Mouse (Mus musculus) left cerebral cortex, postnatal 14 days (tissue): ENCODE data around the gene Birc6. TPM values are rescaled to one million over a fixed set of nuclear protein-coding genes. Genes with fewer than 3 reads are reported as not detected.

Experiments
- total RNA-seq, 2 experiments: library from RNA; stranded (reverse); gene quantifications; 2 replicates each; pipeline ENCODE4 v1.2.3; 2021

Gene Birc6
- total RNA-seq, 2 experiments from 2014 or later = 152 TPM

Other genes with a start within 250 kb of the Birc6 start
- gene Memo1, start 232.8 kb upstream of the Birc6 start, total RNA-seq = 10 to 100 TPM; 53.1 to 60.0 TPM
- gene Dpy30, start 204.4 kb upstream of the Birc6 start, total RNA-seq = 10 to 100 TPM; 50.0 to 57.8 TPM
- 10 to 100 TPM; 61.4 to 70.0 TPM for gene Spast, start 189.3 kb upstream of the Birc6 start, total RNA-seq
- gene Slc30a6, start 132.7 kb upstream of the Birc6 start, total RNA-seq = 10 to 100 TPM; 18.1 to 19.3 TPM
- under 1 TPM; 0.09 to 0.23 TPM for gene Nlrc4, start 69.2 kb upstream of the Birc6 start, total RNA-seq
- 10 to 100 TPM; 81.4 to 83.7 TPM for gene Yipf4, start 38.8 kb upstream of the Birc6 start, total RNA-seq
- gene Ttc27, start 189.4 kb downstream of the Birc6 start, total RNA-seq = 10 to 100 TPM; 25.3 to 27.1 TPM